Mouse (Mus musculus) adrenal gland, postnatal 36 days (tissue): ENCODE measurements at regions not wholly inside any gene's neighbourhood (a gene's known extent, or its start where the extent isn't known, plus 50 kb on each side); places are given as distances from the start of the nearest gene placed in this dataset.
A peak's percentile ranks its signal among the peaks of the same experiment; 100 is the strongest.
"Not testable (repeated sequence)": the region's sequence is repeated elsewhere in the genome, so short reads cannot be mapped to it uniquely, and the experiment has no call there.

ENCODE experiments used
- DNase-seq, 2 experiments: peaks; one replicate each; pipeline ENCODE4 v3.0.0; 2021; ENCODE audit warnings: mixed read lengths in 1 of 2

- peak; percentile 11 to 26 for DNase-seq
These were observed 55.7 kb downstream of the AI429214 start for GRCm38 (mm10) chr8:37048912-37049692.

GRCm38 (mm10) chr8:37049969-37050683, 56.7 kb downstream of the AI429214 start:
- DNase-seq, result no peak

- no peak for DNase-seq
These were observed 57.3 kb downstream of the AI429214 start for GRCm38 (mm10) chr8:37050684-37051028.

- peak in 1 of 2 experiments; percentile 11 for DNase-seq
These were observed 63.0 kb downstream of the AI429214 start for GRCm38 (mm10) chr8:37056376-37056775.

- DNase-seq, result no peak
These were observed 65.0 kb downstream of the AI429214 start for GRCm38 (mm10) chr8:37058390-37058789.

GRCm38 (mm10) chr8:37062012-37062944, 68.9 kb downstream of the AI429214 start:
- DNase-seq, result peak; percentile 82

- peak; percentile 75 to 77 for DNase-seq
These were observed 70.4 kb downstream of the AI429214 start for GRCm38 (mm10) chr8:37063764-37064331.

- no peak for DNase-seq
These were observed 79.5 kb downstream of the AI429214 start for GRCm38 (mm10) chr8:37072905-37073304.

- no peak for DNase-seq
These were observed 106.3 kb downstream of the AI429214 start for GRCm38 (mm10) chr8:37099727-37100126.

GRCm38 (mm10) chr8:37112386-37112785, 119.0 kb downstream of the AI429214 start:
- DNase-seq, result not testable (repeated sequence)

- no peak for DNase-seq
These were observed 132.4 kb downstream of the AI429214 start for GRCm38 (mm10) chr8:37125834-37126233.

GRCm38 (mm10) chr8:37129670-37130069, 136.3 kb downstream of the AI429214 start:
- no peak for DNase-seq

- no peak for DNase-seq
These were observed 138.6 kb downstream of the AI429214 start for GRCm38 (mm10) chr8:37131988-37132387.

- no peak for DNase-seq
These were observed 141.0 kb downstream of the AI429214 start for GRCm38 (mm10) chr8:37134192-37134964.

- no peak for DNase-seq
These were observed 156.9 kb downstream of the AI429214 start for GRCm38 (mm10) chr8:37150286-37150685.

GRCm38 (mm10) chr8:37154361-37154760, 161.0 kb downstream of the AI429214 start:
- no peak for DNase-seq

- DNase-seq, result no peak
These were observed 161.5 kb downstream of the AI429214 start for GRCm38 (mm10) chr8:37154946-37155345.

- peak; percentile 60 to 64 for DNase-seq
These were observed 166.1 kb downstream of the AI429214 start for GRCm38 (mm10) chr8:37159481-37159880.

- no peak for DNase-seq
These were observed 203.5 kb downstream of the AI429214 start for GRCm38 (mm10) chr8:37196859-37197258.

GRCm38 (mm10) chr8:37215894-37216293, 222.5 kb downstream of the AI429214 start:
- DNase-seq, result peak; percentile 11 to 20

- peak; percentile 19 to 47 for DNase-seq
These were observed 233.7 kb downstream of the AI429214 start for GRCm38 (mm10) chr8:37227091-37227490.
